Mouse (Mus musculus) layer of hippocampus, postnatal 36 days (tissue): ENCODE results near the gene Map10. TPM values are rescaled to one million over a fixed set of nuclear protein-coding genes. Genes with fewer than 3 reads are reported as not detected.

Experiments used
- DNase-seq, 2 experiments: peaks; one replicate each; pipeline ENCODE4 v3.0.0; 2022
- total RNA-seq, 2 experiments: library from RNA; stranded (reverse); gene quantifications; 2 replicates each; pipeline ENCODE4 v1.2.3; 2021

The Map10 gene
- total RNA-seq, 2 experiments from 2014 or later = 6.0 to 6.8 TPM

GRCm38 (mm10) chr8:125718914-125719313 is 49.3 kb downstream of the Map10 start:
- DNase-seq = no peak

- DNase-seq = no peak
Observed at GRCm38 (mm10) chr8:125722675-125723074, 53.1 kb downstream of the Map10 start.

Other genes with a start within 250 kb of the Map10 start
- 10 to 100 TPM; 60.7 to 73.7 TPM for gene Sipa1l2, start 100.0 kb upstream of the Map10 start, total RNA-seq
- gene Ntpcr, start 60.1 kb downstream of the Map10 start, total RNA-seq = 10 to 100 TPM; 20.8 TPM
- gene Pcnx2, start 228.5 kb downstream of the Map10 start, total RNA-seq = 10 to 100 TPM; 60.1 to 64.6 TPM
- 1 to 10 TPM in 1 of 2 experiments, under 1 TPM in 1; 0.91 to 1.3 TPM for gene Map3k21, start 240.6 kb downstream of the Map10 start, total RNA-seq